Mouse (Mus musculus): ENCODE measurements around the gene Il1a. TPM values are rescaled to one million over a fixed set of nuclear protein-coding genes. Genes with fewer than 3 reads are reported as not detected.

The Il1a gene
- total RNA-seq, 1 experiment from 2014 or later, result 1.4 TPM

GRCm38 (mm10) chr2:129269986-129270385 lies 39.8 kb downstream of the Il1a start:
- no peak for ATAC-seq (replicated peaks; ENCODE audit: insufficient number of reproducible peaks, low FRiP score, low TSS enrichment, poor library complexity, severe bottlenecking)

- ATAC-seq (replicated peaks; ENCODE audit: insufficient number of reproducible peaks, low FRiP score, low TSS enrichment, poor library complexity, severe bottlenecking), result no peak
Observed at GRCm38 (mm10) chr2:129269161-129269643, 40.6 kb downstream of the Il1a start.

- ATAC-seq (replicated peaks; ENCODE audit: insufficient number of reproducible peaks, low FRiP score, low TSS enrichment, poor library complexity, severe bottlenecking), result no peak
Observed at GRCm38 (mm10) chr2:129267738-129268137, 42.0 kb downstream of the Il1a start.

GRCm38 (mm10) chr2:129265316-129265715 lies 44.5 kb downstream of the Il1a start:
- no peak for ATAC-seq (replicated peaks; ENCODE audit: insufficient number of reproducible peaks, low FRiP score, low TSS enrichment, poor library complexity, severe bottlenecking)

GRCm38 (mm10) chr2:129263073-129263472 lies 46.7 kb downstream of the Il1a start:
- ATAC-seq (replicated peaks; ENCODE audit: insufficient number of reproducible peaks, low FRiP score, low TSS enrichment, poor library complexity, severe bottlenecking), result no peak

- no peak for ATAC-seq (replicated peaks; ENCODE audit: insufficient number of reproducible peaks, low FRiP score, low TSS enrichment, poor library complexity, severe bottlenecking)
Observed at GRCm38 (mm10) chr2:129261151-129261794, 48.5 kb downstream of the Il1a start.

- no peak for ATAC-seq (replicated peaks; ENCODE audit: insufficient number of reproducible peaks, low FRiP score, low TSS enrichment, poor library complexity, severe bottlenecking)
Observed at GRCm38 (mm10) chr2:129260646-129261045, 49.1 kb downstream of the Il1a start.

- ATAC-seq (replicated peaks; ENCODE audit: insufficient number of reproducible peaks, low FRiP score, low TSS enrichment, poor library complexity, severe bottlenecking), result peak; percentile 75
Observed at GRCm38 (mm10) chr2:129258475-129259211, 51.1 kb downstream of the Il1a start.

- no peak for ATAC-seq (replicated peaks; ENCODE audit: insufficient number of reproducible peaks, low FRiP score, low TSS enrichment, poor library complexity, severe bottlenecking)
Observed at GRCm38 (mm10) chr2:129258056-129258455, 51.7 kb downstream of the Il1a start.

- ATAC-seq (replicated peaks; ENCODE audit: insufficient number of reproducible peaks, low FRiP score, low TSS enrichment, poor library complexity, severe bottlenecking), result no peak
Observed at GRCm38 (mm10) chr2:129256006-129256405, 53.8 kb downstream of the Il1a start.

- no peak for ATAC-seq (replicated peaks; ENCODE audit: insufficient number of reproducible peaks, low FRiP score, low TSS enrichment, poor library complexity, severe bottlenecking)
Observed at GRCm38 (mm10) chr2:129254076-129254475, 55.7 kb downstream of the Il1a start.

- no peak for ATAC-seq (replicated peaks; ENCODE audit: insufficient number of reproducible peaks, low FRiP score, low TSS enrichment, poor library complexity, severe bottlenecking)
Observed at GRCm38 (mm10) chr2:129253631-129253970, 56.2 kb downstream of the Il1a start.

GRCm38 (mm10) chr2:129252836-129253630 lies 56.7 kb downstream of the Il1a start:
- ATAC-seq (replicated peaks; ENCODE audit: insufficient number of reproducible peaks, low FRiP score, low TSS enrichment, poor library complexity, severe bottlenecking), result no peak

Other genes starting within 250 kb of the Il1a start
- gene Ttl, start 244.0 kb downstream of the Il1a start, total RNA-seq (2017), result 1.7 to 5.8 TPM (median 2.2 TPM) in 3 replicates
- gene Polr1b, start 209.0 kb downstream of the Il1a start, total RNA-seq (2017), result 6.4 to 20.7 TPM (median 13.2 TPM) in 3 replicates
- gene Chchd5, start 180.3 kb downstream of the Il1a start, total RNA-seq (2017), result 1.4 to 12.5 TPM (median 5.5 TPM) in 3 replicates
- gene Slc20a1, start 111.2 kb downstream of the Il1a start, total RNA-seq (2017), result 139 to 316 TPM (median 186 TPM) in 3 replicates
- 1.2 to 2.8 TPM (median 2.0 TPM) in 3 replicates for gene Ckap2l, start 12.8 kb downstream of the Il1a start, total RNA-seq (2017)
- 186 to 292 TPM (median 238 TPM) in 3 replicates for gene Il1b, start 61.2 kb upstream of the Il1a start, total RNA-seq (2017)
- 0.67 TPM in 1 of 3 replicates, not detected in the others for gene F830045P16Rik, start 226.6 kb upstream of the Il1a start, total RNA-seq (2017)

Data from monocyte, adult 5-6 weeks (primary cell).